In genomic region chr13:6191186-6191914, GRCm38 (mm10) we compare ENCODE assay signal across 16 mouse cellular contexts.
A peak's percentile ranks its signal among the peaks of the same experiment; 100 is the strongest.
DNase-seq lines count a peak whose midpoint lies in the region; ATAC-seq lines count a peak whose summit lies in the region.
"Had no signal": no experiment of that assay in that cellular context is flagged by ENCODE, and none has a peak within 500 bp of the region (broad histone marks: within the 10 kb centered on the region; RNA-seq: fewer than 3 reads in every experiment).

No protein-coding gene starts in this region.

- H3K4me1 ChIP-seq in heart, embryonic 16.5 days (ENCODE audit: control insufficient read depth, insufficient read depth, low read length), result peaks cover 17% of the 10 kb centered on the region
- peaks cover 17% of the 10 kb centered on the region for H3K4me1 ChIP-seq in midbrain, embryonic 13.5 days (replicated peaks)
- no peaks in the 10 kb centered on the region for H3K4me1 ChIP-seq in midbrain, embryonic 14.5 days (ENCODE audit: control insufficient read depth, insufficient read depth, low read length)
- H3K4me1 ChIP-seq in embryonic facial prominence, embryonic 15.5 days, result peaks cover 27% of the 10 kb centered on the region
- H3K4me1 ChIP-seq: liver, embryonic 13.5 days had no signal

- DNase-seq in heart, postnatal 25 days (ENCODE audit: low spot score), result no peak
- no peak for DNase-seq in midbrain, embryonic 14.5 days
- no peak for DNase-seq in cerebellum, adult 9-10 months
- DNase-seq in thymus, adult 18-20 months, result no peak
- DNase-seq: adrenal gland, postnatal 25 days; cerebellum, postnatal 10 days; liver, embryonic 13.5 days; retina, postnatal 1 day; thymus, postnatal 36 days had no signal

- H3K9ac ChIP-seq in heart, embryonic 16.5 days (ENCODE audit: low read length), result no peak overlapping the region
- H3K9ac ChIP-seq in midbrain, embryonic 13.5 days (replicated peaks), result no peak overlapping the region
- H3K9ac ChIP-seq in midbrain, embryonic 14.5 days (replicated peaks; ENCODE audit: low read length), result no peak overlapping the region
- H3K9ac ChIP-seq in embryonic facial prominence, embryonic 15.5 days, result no peak overlapping the region
- H3K9ac ChIP-seq: heart, embryonic 15.5 days; hindbrain, embryonic 14.5 days; liver, embryonic 13.5 days; neural tube, embryonic 15.5 days had no signal

- H3K4me2 ChIP-seq in heart, embryonic 16.5 days (ENCODE audit: low read depth, low read length), result no peak overlapping the region
- H3K4me2 ChIP-seq in midbrain, embryonic 13.5 days (replicated peaks), result no peak overlapping the region
- H3K4me2 ChIP-seq in midbrain, embryonic 14.5 days (ENCODE audit: low read length), result no peak overlapping the region
- H3K4me2 ChIP-seq in embryonic facial prominence, embryonic 15.5 days (replicated peaks), result 0 out of 2 replicates have a peak overlapping the region, but pooled peaks have one; percentile 19
- H3K4me2 ChIP-seq: heart, embryonic 15.5 days; hindbrain, embryonic 14.5 days; liver, embryonic 13.5 days; neural tube, embryonic 15.5 days had no signal

- H3K27ac ChIP-seq in heart, embryonic 16.5 days (ENCODE audit: low read length), result no peak overlapping the region
- H3K27ac ChIP-seq in midbrain, embryonic 13.5 days, result no peak overlapping the region
- no peak overlapping the region for H3K27ac ChIP-seq in midbrain, embryonic 14.5 days (replicated peaks; ENCODE audit: low read depth, low read length)
- H3K27ac ChIP-seq in embryonic facial prominence, embryonic 15.5 days (replicated peaks), result peak overlapping the region; percentile 82
- H3K27ac ChIP-seq: heart, embryonic 15.5 days; hindbrain, embryonic 14.5 days; liver, embryonic 13.5 days; neural tube, embryonic 15.5 days had no signal

- WGBS in heart, embryonic 16.5 days, result 82% methylated on average over 7 of the region's 7 CpGs
- WGBS in midbrain, embryonic 13.5 days, result 81% methylated on average over 7 of the region's 7 CpGs
- 81% methylated on average over 7 of the region's 7 CpGs for WGBS in midbrain, embryonic 14.5 days
- 76% methylated on average over 7 of the region's 7 CpGs for WGBS in embryonic facial prominence, embryonic 15.5 days

- intact Hi-C loops in heart, postnatal 25 days (cut with DNase I), result loop anchor here (5.0 kb wide), 1 partner anchor 61 kb away; no protein-coding TSS in a partner anchor

- 0 out of 2 replicates have a peak, but pooled peaks have one; percentile 20 for ATAC-seq in heart, embryonic 16.5 days (replicated peaks; ENCODE audit: extremely low read depth, insufficient read depth, low FRiP score)
- peak; percentile 22; the same call in 1 of the 2 replicates for ATAC-seq in midbrain, embryonic 13.5 days
- ATAC-seq in midbrain, embryonic 14.5 days (ENCODE audit: low FRiP score, low TSS enrichment), result no peak
- ATAC-seq in embryonic facial prominence, embryonic 15.5 days (ENCODE audit: insufficient number of reproducible peaks, low FRiP score, low TSS enrichment, low read depth), result no peak
- ATAC-seq: intestine, embryonic 16.5 days had no signal

- H3K9me3 ChIP-seq in heart, embryonic 16.5 days (replicated peaks; ENCODE audit: control insufficient read depth, low read length), result no peaks in the 10 kb centered on the region
- no peaks in the 10 kb centered on the region for H3K9me3 ChIP-seq in midbrain, embryonic 13.5 days
- H3K9me3 ChIP-seq in midbrain, embryonic 14.5 days (ENCODE audit: control insufficient read depth, low read length), result no peaks in the 10 kb centered on the region
- H3K9me3 ChIP-seq in embryonic facial prominence, embryonic 15.5 days (replicated peaks), result no peaks in the 10 kb centered on the region
- H3K9me3 ChIP-seq: heart, embryonic 15.5 days; liver, embryonic 13.5 days; neural tube, embryonic 15.5 days had no signal

- H3K4me3 ChIP-seq in heart, embryonic 16.5 days (ENCODE audit: low read length), result no peak overlapping the region
- H3K4me3 ChIP-seq in midbrain, embryonic 13.5 days (replicated peaks), result no peak overlapping the region
- H3K4me3 ChIP-seq in midbrain, embryonic 14.5 days (replicated peaks; ENCODE audit: low read depth, low read length), result no peak overlapping the region
- no peak overlapping the region for H3K4me3 ChIP-seq in embryonic facial prominence, embryonic 15.5 days (replicated peaks)
- H3K4me3 ChIP-seq: heart, embryonic 15.5 days; liver, embryonic 13.5 days; neural tube, embryonic 15.5 days had no signal

- no peaks in the 10 kb centered on the region for H3K27me3 ChIP-seq in heart, embryonic 16.5 days (ENCODE audit: control insufficient read depth, insufficient read depth, low read length)
- H3K27me3 ChIP-seq in midbrain, embryonic 13.5 days, result no peaks in the 10 kb centered on the region
- H3K27me3 ChIP-seq in midbrain, embryonic 14.5 days (ENCODE audit: control insufficient read depth, insufficient read depth, low read length), result no peaks in the 10 kb centered on the region
- H3K27me3 ChIP-seq in embryonic facial prominence, embryonic 15.5 days, result no peaks in the 10 kb centered on the region
- H3K27me3 ChIP-seq: heart, embryonic 15.5 days; liver, embryonic 13.5 days; neural tube, embryonic 15.5 days had no signal

- no peaks in the 10 kb centered on the region for H3K36me3 ChIP-seq in heart, embryonic 16.5 days (ENCODE audit: control insufficient read depth, insufficient read depth)
- no peaks in the 10 kb centered on the region for H3K36me3 ChIP-seq in midbrain, embryonic 13.5 days
- no peaks in the 10 kb centered on the region for H3K36me3 ChIP-seq in midbrain, embryonic 14.5 days (ENCODE audit: control insufficient read depth, insufficient read depth, low read length)
- H3K36me3 ChIP-seq in embryonic facial prominence, embryonic 15.5 days, result no peaks in the 10 kb centered on the region
- H3K36me3 ChIP-seq: heart, embryonic 15.5 days; liver, embryonic 13.5 days; neural tube, embryonic 15.5 days had no signal

Comparison
In these comparisons a context has a peak if more than half of its experiments do, and no peak if none do; other contexts are left out.
1. ATAC-seq: peak in heart, embryonic 16.5 days (single experiment) and midbrain, embryonic 13.5 days (single experiment); none in midbrain, embryonic 14.5 days (single experiment) and embryonic facial prominence, embryonic 15.5 days (single experiment).